Mouse (Mus musculus) liver, adult 2 months (tissue): ENCODE data around the gene Zc3h13.

Experiments
- CTCF ChIP-seq: fragments of 200-500 bp; IDR thresholded peaks from 2 replicates; pipeline ENCODE4 v1.5.1; 2011; ENCODE audit warnings: low read depth, low read length, control low read depth
- POLR2A ChIP-seq: fragments of 200-500 bp; IDR thresholded peaks from 2 replicates; pipeline ENCODE4 v1.6.1; 2011; ENCODE audit warnings: low read length, control low read depth; ENCODE audit not compliant: insufficient read depth; ENCODE audit errors: extremely low read depth

DNA sequence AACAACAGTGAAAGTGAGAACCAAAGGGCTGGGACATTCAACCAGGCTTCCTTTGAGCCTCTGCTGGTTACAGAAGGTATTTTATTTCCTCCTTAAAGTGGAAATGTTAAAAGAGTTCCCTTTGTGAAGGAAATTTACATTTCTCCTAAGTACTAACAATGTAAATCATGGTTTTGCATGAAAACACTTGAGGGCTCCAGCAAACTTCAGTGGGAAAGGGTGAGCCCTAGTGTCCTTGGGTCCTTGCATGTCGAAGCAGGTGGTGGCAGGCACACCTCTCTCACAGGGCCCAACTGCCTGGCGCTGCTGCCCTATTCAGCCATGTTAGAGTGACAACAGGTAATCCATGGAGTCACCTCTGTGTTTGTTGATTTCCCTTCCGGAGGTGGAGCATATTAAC is 83.3 kb downstream of the Zc3h13 start:
- TF ChIP-seq CTCF (no peak), POLR2A (no peak)
